Mouse (Mus musculus) midbrain, embryonic 11.5 days (tissue): ENCODE measurements around the gene C1qb. TPM values are rescaled to one million over a fixed set of nuclear protein-coding genes. Genes with fewer than 3 reads are reported as not detected.

Experiments
- ATAC-seq: fragments of 200-750 bp; cut with Nextera tagmentation; 2 replicates; pipeline ENCODE4 v1.8.0; 2017; ENCODE audit warnings: moderate TSS enrichment, moderate library complexity; ENCODE audit not compliant: low FRiP score
- DNase-seq: peaks from one replicate; pipeline ENCODE4 v3.0.0; 2015; ENCODE audit warnings: low spot score; ENCODE audit errors: missing footprints
- H3K27ac ChIP-seq: fragments of 300-500 bp; sonication (generic); 2 replicates; pipeline ENCODE4 v1.5.1; 2014; ENCODE audit warnings: low read depth, low read length
- H3K27me3 ChIP-seq: fragments of 300-500 bp; sonication (generic); 2 replicates; pipeline ENCODE4 v1.6.1; 2014; ENCODE audit warnings: mild to moderate bottlenecking, low read length, moderate library complexity, mixed read lengths; ENCODE audit not compliant: control insufficient read depth, insufficient read depth
- H3K36me3 ChIP-seq: fragments of 300-500 bp; sonication (generic); 2 replicates; pipeline ENCODE4 v1.6.1; 2014; ENCODE audit warnings: mild to moderate bottlenecking, low read length, moderate library complexity, mixed read lengths; ENCODE audit not compliant: control insufficient read depth, insufficient read depth
- H3K4me1 ChIP-seq: fragments of 300-500 bp; sonication (generic); 2 replicates; pipeline ENCODE4 v1.6.1; 2014; ENCODE audit warnings: low read length; ENCODE audit not compliant: control insufficient read depth, insufficient read depth
- H3K4me2 ChIP-seq: fragments of 300-500 bp; sonication (generic); 2 replicates; pipeline ENCODE4 v1.6.1; 2014; ENCODE audit warnings: mild to moderate bottlenecking, moderate library complexity
- H3K4me3 ChIP-seq: fragments of 300-500 bp; sonication (generic); 2 replicates; pipeline ENCODE4 v1.5.1; 2014; ENCODE audit warnings: low read depth, low read length
- H3K9ac ChIP-seq: fragments of 300-500 bp; sonication (generic); 2 replicates; pipeline ENCODE4 v1.6.1; 2014; ENCODE audit warnings: low read length
- H3K9me3 ChIP-seq: fragments of 300-500 bp; sonication (generic); 2 replicates; pipeline ENCODE4 v1.6.1; 2016; ENCODE audit warnings: low read length; ENCODE audit not compliant: control insufficient read depth
- WGBS: fragments of 180-500 bp; shearing (Covaris S2); extraction: QIAGEN DNeasy Blood & Tissue Kit; methylation state at CpG from one replicate; pipeline ENCODE4 v1.1.7; 2014; 5-methylcytosine and 5-hydroxymethylcytosine counted together
- polyA plus RNA-seq: library from polyadenylated mRNA; unstranded; fragments of >200 nt; fragmentation: Nextera tagmentation; extraction: Ambion mirVana; gene quantifications from 2 replicates; pipeline ENCODE4 v1.2.1, GENCODE M21; 2014

C1qb gene
- polyA plus RNA-seq, 1 experiment from 2014 or later: 34.7 TPM

GRCm38 (mm10) chr4:136898084-136898598, 12.2 kb upstream of the C1qb start:
- H3K36me3 ChIP-seq: no peaks in the 10 kb centered on the region
- ATAC-seq (peak; percentile 20; the same call in 1 of the 2 replicates), DNase-seq (no peak)
- H3K9me3 ChIP-seq: no peaks in the 10 kb centered on the region
- no peak overlapping the region for H3K27ac ChIP-seq
- no peak overlapping the region for H3K4me3 ChIP-seq
- H3K4me1 ChIP-seq: peaks cover 5% of the 10 kb centered on the region; the same call in 1 of the 2 replicates
- H3K27me3 ChIP-seq: peaks cover 30% of the 10 kb centered on the region
- 68% methylated on average over 9 of the region's 9 CpGs for WGBS
- no peak overlapping the region for H3K9ac ChIP-seq
- H3K4me2 ChIP-seq: no peak overlapping the region

- no peak overlapping the region for H3K4me3 ChIP-seq
- H3K4me1 ChIP-seq: peaks cover 5% of the 10 kb centered on the region; the same call in 1 of the 2 replicates
- H3K27me3 ChIP-seq: peaks cover 33% of the 10 kb centered on the region
- 38% methylated on average over 10 of the region's 10 CpGs for WGBS
- ATAC-seq (no peak), DNase-seq (peak; percentile 79)
- H3K9me3 ChIP-seq: no peaks in the 10 kb centered on the region
- H3K9ac ChIP-seq: no peak overlapping the region
- H3K36me3 ChIP-seq: no peaks in the 10 kb centered on the region
- H3K27ac ChIP-seq: no peak overlapping the region
- no peak overlapping the region; the same call in 1 of the 2 replicates for H3K4me2 ChIP-seq
Observed at GRCm38 (mm10) chr4:136896461-136896860, 10.5 kb upstream of the C1qb start.

- H3K27ac ChIP-seq: no peak overlapping the region
Observed at GRCm38 (mm10) chr4:136895861-136896260, 9.9 kb upstream of the C1qb start.

GRCm38 (mm10) chr4:136894821-136895220, 8.8 kb upstream of the C1qb start:
- peaks cover 5% of the 10 kb centered on the region; the same call in 1 of the 2 replicates for H3K4me1 ChIP-seq
- 73% methylated on average over 4 of the region's 4 CpGs for WGBS
- H3K4me2 ChIP-seq: no peak overlapping the region
- ATAC-seq (no peak), DNase-seq (no peak)
- no peak overlapping the region for H3K9ac ChIP-seq
- no peak overlapping the region for H3K4me3 ChIP-seq
- H3K9me3 ChIP-seq: no peaks in the 10 kb centered on the region
- no peak overlapping the region for H3K27ac ChIP-seq
- H3K27me3 ChIP-seq: peaks cover 33% of the 10 kb centered on the region
- H3K36me3 ChIP-seq: no peaks in the 10 kb centered on the region

More at GRCm38 (mm10) chr4:136895861-136896260, 9.9 kb upstream of the C1qb start:
- Histone ChIP-seq H3K4me2 (no peak overlapping the region; the same call in 1 of the 2 replicates), H3K4me1 (peaks cover 5% of the 10 kb centered on the region; the same call in 1 of the 2 replicates), H3K27me3 (peaks cover 33% of the 10 kb centered on the region), H3K36me3 (no peaks in the 10 kb centered on the region), H3K9me3 (no peaks in the 10 kb centered on the region), H3K9ac (0 out of 2 replicates have a peak overlapping the region, but pooled peaks have one; percentile 20), H3K4me3 (no peak overlapping the region)
- 5% methylated on average over 15 of the region's 15 CpGs for WGBS
- DNase-seq: peak; percentile 84
- ATAC-seq: no peak

GRCm38 (mm10) chr4:136893691-136894543, 7.9 kb upstream of the C1qb start:
- WGBS: 8% methylated on average over 9 of the region's 9 CpGs
- H3K4me1 ChIP-seq: peaks cover 5% of the 10 kb centered on the region; the same call in 1 of the 2 replicates
- H3K9me3 ChIP-seq: no peaks in the 10 kb centered on the region
- no peak overlapping the region for H3K9ac ChIP-seq
- H3K27me3 ChIP-seq: peaks cover 33% of the 10 kb centered on the region
- H3K4me2 ChIP-seq: no peak overlapping the region
- H3K4me3 ChIP-seq: no peak overlapping the region
- DNase-seq (peak; percentile 91), ATAC-seq (peak; percentile 67)
- no peak overlapping the region for H3K27ac ChIP-seq
- H3K36me3 ChIP-seq: no peaks in the 10 kb centered on the region

- no peak within 1 kb of the TSS for H3K4me2 ChIP-seq
- H3K9ac ChIP-seq: no peak within 1 kb of the TSS
- no peaks in the 10 kb centered on the region for H3K36me3 ChIP-seq
- peaks cover 33% of the 10 kb centered on the region for H3K27me3 ChIP-seq
- no peaks in the 10 kb centered on the region for H3K9me3 ChIP-seq
- no peak within 1 kb of the TSS for H3K27ac ChIP-seq
- no peak within 1 kb of the TSS for H3K4me3 ChIP-seq
- DNase-seq: no peak
- ATAC-seq: no peak
- peaks cover 5% of the 10 kb centered on the region; the same call in 1 of the 2 replicates for H3K4me1 ChIP-seq
- WGBS: 70% methylated on average over 5 of the region's 5 CpGs
Observed at GRCm38 (mm10) chr4:136892811-136893210, 6.8 kb upstream of the C1qb start, which contains the start of gene C1qc. C1qc (minus strand) TSS chr4:136893065.

- Histone ChIP-seq H3K4me3 (no peak overlapping the region), H3K36me3 (no peaks in the 10 kb centered on the region), H3K4me1 (peaks cover 5% of the 10 kb centered on the region; the same call in 1 of the 2 replicates), H3K4me2 (no peak overlapping the region), H3K9ac (no peak overlapping the region), H3K27ac (no peak overlapping the region), H3K27me3 (peaks cover 33% of the 10 kb centered on the region), H3K9me3 (no peaks in the 10 kb centered on the region)
- whole genome bisulfite sequencing: 72% methylated on average over 7 of the region's 7 CpGs
- DNase-seq (no peak), ATAC-seq (no peak)
Observed at GRCm38 (mm10) chr4:136892371-136892770, 6.4 kb upstream of the C1qb start.

DNA sequence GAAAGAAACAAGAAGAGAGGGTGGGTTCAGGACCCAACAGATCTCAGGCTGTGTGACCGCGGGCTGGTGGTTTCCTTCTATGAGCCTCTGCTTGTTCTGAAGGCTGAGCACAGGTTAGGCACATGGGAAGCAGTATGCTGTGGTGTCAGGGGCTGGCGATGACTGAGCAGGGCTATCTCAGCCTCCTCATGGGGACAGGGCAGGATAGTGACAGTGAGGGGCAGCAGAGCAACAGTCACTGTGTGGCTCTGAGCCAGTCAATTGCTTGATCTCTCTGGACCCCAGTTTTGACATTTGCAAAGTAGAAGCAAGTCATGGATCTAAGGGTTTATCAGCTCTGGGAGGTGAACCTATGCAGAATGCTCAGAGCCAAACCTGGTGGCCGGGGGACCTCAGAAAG, 5.1 kb upstream of the C1qb start:
- Histone ChIP-seq H3K27me3 (peaks cover 22% of the 10 kb centered on the region), H3K4me3 (no peak overlapping the region), H3K4me2 (no peak overlapping the region), H3K4me1 (peaks cover 3% of the 10 kb centered on the region; the same call in 1 of the 2 replicates), H3K9me3 (no peaks in the 10 kb centered on the region), H3K9ac (no peak overlapping the region), H3K27ac (no peak overlapping the region), H3K36me3 (no peaks in the 10 kb centered on the region)
- WGBS: 78% methylated on average over 4 of the region's 4 CpGs
- ATAC-seq (no peak), DNase-seq (no peak)

DNA sequence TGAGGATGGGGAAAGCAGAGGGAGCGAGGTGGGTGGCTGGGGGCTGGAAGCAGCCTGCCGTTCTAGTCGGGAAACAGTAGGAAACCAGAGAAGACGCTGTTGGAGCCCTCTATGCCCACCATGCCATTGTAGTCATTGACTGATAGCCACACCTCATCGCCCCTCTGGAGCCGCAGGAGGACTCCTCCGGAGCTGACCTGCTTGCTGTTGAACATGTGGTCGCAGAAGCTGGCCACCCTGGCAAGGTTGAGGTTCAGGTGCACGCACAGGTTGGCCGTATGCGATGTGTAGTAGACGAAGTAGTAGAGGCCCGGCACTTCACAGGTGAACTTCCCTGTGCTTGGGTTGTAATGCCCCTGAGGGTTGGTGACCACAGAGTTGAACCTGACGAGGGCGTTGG, 4.0 kb upstream of the C1qb start:
- H3K27ac ChIP-seq: no peak overlapping the region
- H3K9me3 ChIP-seq: no peaks in the 10 kb centered on the region
- no peak for DNase-seq
- H3K27me3 ChIP-seq: peaks cover 14% of the 10 kb centered on the region; the same call in 1 of the 2 replicates
- no peak overlapping the region for H3K9ac ChIP-seq
- no peak for ATAC-seq
- H3K4me1 ChIP-seq: no peaks in the 10 kb centered on the region
- H3K4me2 ChIP-seq: no peak overlapping the region
- H3K36me3 ChIP-seq: no peaks in the 10 kb centered on the region
- WGBS: 87% methylated on average over 15 of the region's 15 CpGs
- H3K4me3 ChIP-seq: no peak overlapping the region
